In genomic region chr12:102554721-102555516, GRCm38 (mm10) we compare ENCODE assay signal across 9 mouse cellular contexts. TPM values are rescaled to one million over a fixed set of nuclear protein-coding genes. Genes with fewer than 3 reads are reported as not detected.
DNase-seq lines count a peak whose midpoint lies in the region; ATAC-seq and TF ChIP-seq lines count a peak whose summit lies in the region.
"Had no signal": no experiment of that assay in that cellular context is flagged by ENCODE, and none has a peak within 500 bp of the region (broad histone marks: within the 10 kb centered on the region; RNA-seq: fewer than 3 reads in every experiment).

TSS of gene Chga (plus strand) at chr12:102554969.

- 2% methylated on average over 48 of the region's 48 CpGs for WGBS in limb, embryonic 12.5 days
- WGBS in midbrain, embryonic 14.5 days = 3% methylated on average over 45 of the region's 48 CpGs
- 5% methylated on average over 47 of the region's 48 CpGs for WGBS in stomach, embryonic 14.5 days

- TF ChIP-seq CTCF in gastrocnemius, adult 2 months (IDR thresholded peaks at IDR 0.05) = no peak

- H3K9ac ChIP-seq in limb, embryonic 12.5 days (replicated peaks) = no peak within 1 kb of the TSS
- peak within 1 kb of the TSS; percentile 86 for H3K9ac ChIP-seq in midbrain, embryonic 14.5 days (replicated peaks; ENCODE audit: low read length)
- H3K9ac ChIP-seq in stomach, embryonic 14.5 days (replicated peaks; ENCODE audit: low read depth, low read length) = no peak within 1 kb of the TSS

- no peak within 1 kb of the TSS for H3K27ac ChIP-seq in gastrocnemius, adult 2 months
- no peak within 1 kb of the TSS for H3K27ac ChIP-seq in limb, embryonic 12.5 days
- peak within 1 kb of the TSS; percentile 81 for H3K27ac ChIP-seq in midbrain, embryonic 14.5 days (replicated peaks; ENCODE audit: low read depth, low read length)
- H3K27ac ChIP-seq in stomach, embryonic 14.5 days (ENCODE audit: low read length) = no peak within 1 kb of the TSS

- peak within 1 kb of the TSS; percentile 51 for H3K4me2 ChIP-seq in limb, embryonic 12.5 days
- peak within 1 kb of the TSS; percentile 77 for H3K4me2 ChIP-seq in midbrain, embryonic 14.5 days (ENCODE audit: low read length)
- H3K4me2 ChIP-seq in stomach, embryonic 14.5 days (replicated peaks; ENCODE audit: low read depth, low read length) = peak within 1 kb of the TSS; percentile 38

- no peaks in the 10 kb centered on the region for H3K36me3 ChIP-seq in limb, embryonic 12.5 days
- peaks cover 17% of the 10 kb centered on the region for H3K36me3 ChIP-seq in midbrain, embryonic 14.5 days (ENCODE audit: control insufficient read depth, insufficient read depth, low read length)
- H3K36me3 ChIP-seq in stomach, embryonic 14.5 days (ENCODE audit: control insufficient read depth, insufficient read depth, low read length) = no peaks in the 10 kb centered on the region

- peak; percentile 89 for ATAC-seq in common myeloid progenitor, adult 5-6 weeks (replicated peaks; ENCODE audit: low read depth, poor library complexity, severe bottlenecking)
- peak; percentile 91 for ATAC-seq in granulocyte monocyte progenitor cell, adult 5-6 weeks (replicated peaks; ENCODE audit: poor library complexity, severe bottlenecking)
- ATAC-seq in limb, embryonic 12.5 days (ENCODE audit: insufficient number of reproducible peaks, insufficient read depth, low FRiP score, low TSS enrichment, low read depth) = peak; percentile 78; the same call in 1 of the 2 replicates
- ATAC-seq in midbrain, embryonic 14.5 days (ENCODE audit: low FRiP score, low TSS enrichment) = peak; percentile 85
- peak; percentile 68 for ATAC-seq in stomach, embryonic 14.5 days (ENCODE audit: insufficient number of reproducible peaks, insufficient read depth, low FRiP score, low read depth)

- H3K9me3 ChIP-seq in limb, embryonic 12.5 days = no peaks in the 10 kb centered on the region
- H3K9me3 ChIP-seq in midbrain, embryonic 14.5 days (ENCODE audit: control insufficient read depth, low read length) = no peaks in the 10 kb centered on the region
- H3K9me3 ChIP-seq in stomach, embryonic 14.5 days (ENCODE audit: control insufficient read depth, low read depth, low read length) = no peaks in the 10 kb centered on the region

- no peak within 1 kb of the TSS for H3K4me3 ChIP-seq in gastrocnemius, adult 2 months
- H3K4me3 ChIP-seq in limb, embryonic 12.5 days (replicated peaks) = peak within 1 kb of the TSS; percentile 32
- peak within 1 kb of the TSS; percentile 73 for H3K4me3 ChIP-seq in midbrain, embryonic 14.5 days (replicated peaks; ENCODE audit: low read depth, low read length)
- peak within 1 kb of the TSS; percentile 22 for H3K4me3 ChIP-seq in stomach, embryonic 14.5 days (ENCODE audit: low read depth, low read length)

- peak; percentile 68 for DNase-seq in gastrocnemius, adult 2 months
- no peak for DNase-seq in gastrocnemius, adult 8-10 months (ENCODE audit: low spot score in 2 of 2)
- peak; percentile 74 for DNase-seq in kidney, adult 18-20 months
- DNase-seq in midbrain, embryonic 14.5 days = peak; percentile 94

- H3K4me1 ChIP-seq in limb, embryonic 12.5 days (replicated peaks) = peaks cover 4% of the 10 kb centered on the region; the same call in 1 of the 2 replicates
- peaks cover 15% of the 10 kb centered on the region for H3K4me1 ChIP-seq in midbrain, embryonic 14.5 days (ENCODE audit: control insufficient read depth, insufficient read depth, low read length)
- 0 out of 2 replicates have a peak, but pooled peaks cover 3% of the 10 kb centered on the region for H3K4me1 ChIP-seq in stomach, embryonic 14.5 days (ENCODE audit: control insufficient read depth, insufficient read depth, low read length)

- H3K27me3 ChIP-seq in limb, embryonic 12.5 days = peaks cover 76% of the 10 kb centered on the region
- H3K27me3 ChIP-seq in midbrain, embryonic 14.5 days (ENCODE audit: control insufficient read depth, insufficient read depth, low read length) = peaks cover 4% of the 10 kb centered on the region; the same call in 1 of the 2 replicates
- H3K27me3 ChIP-seq in stomach, embryonic 14.5 days (ENCODE audit: control insufficient read depth, insufficient read depth, low read length) = peaks cover 10% of the 10 kb centered on the region

- intact Hi-C loops in gastrocnemius, adult 2 months (cut with DNase I) = no loop called here

RNA-seq across cellular contexts. Expression of gene Chga, which starts in this region (rescaled TPM):
- total RNA-seq in gastrocnemius, adult 2 months (2021) = not detected
- not detected for total RNA-seq in gastrocnemius, adult 8-10 months (2022)
- not detected in 2 replicates for total RNA-seq in common myeloid progenitor, adult 5-6 weeks (2017)
- total RNA-seq in granulocyte monocyte progenitor cell, adult 5-6 weeks (2014; fragmentation: Nextera tagmentation) = not detected in 2 replicates
- total RNA-seq in granulocyte monocyte progenitor cell, adult 5-6 weeks (2017) = not detected in 2 replicates
- 0.33 and 0.70 TPM in 2 replicates for polyA plus RNA-seq in limb, embryonic 12.5 days (2016; fragmentation: Nextera tagmentation; extraction: Ambion mirVana)
- polyA plus RNA-seq in midbrain, embryonic 14.5 days (2014; fragmentation: Nextera tagmentation; extraction: Ambion mirVana) = 92.7 and 116 TPM in 2 replicates
- 5.2 and 5.8 TPM in 2 replicates for polyA plus RNA-seq in stomach, embryonic 14.5 days (2014; fragmentation: Nextera tagmentation; extraction: Ambion mirVana)
- total RNA-seq: CH12.LX had no signal

Comparison
In these comparisons a context has a peak if more than half of its experiments do, and no peak if none do; other contexts are left out.
1. RNA of gene Chga (polyA plus RNA-seq): 92.7 to 116 TPM in midbrain, embryonic 14.5 days; 5.2 to 5.8 TPM in stomach, embryonic 14.5 days and 0.33 to 0.70 TPM in limb, embryonic 12.5 days; every median in the first group is over 10 times any median in the second.
2. Peak in DNase-seq in gastrocnemius, adult 2 months; RNA of the gene not detected or under 1 TPM.
3. Peak in ATAC-seq in common myeloid progenitor, adult 5-6 weeks; RNA of the gene not detected or under 1 TPM.
4. Peak in ATAC-seq in granulocyte monocyte progenitor cell, adult 5-6 weeks; RNA of the gene not detected or under 1 TPM.
5. Peak in ATAC-seq, H3K4me3 ChIP-seq and H3K4me2 ChIP-seq in limb, embryonic 12.5 days; RNA of the gene not detected or under 1 TPM.
6. DNase-seq: peak in kidney, adult 18-20 months (single experiment) and midbrain, embryonic 14.5 days (single experiment); none in gastrocnemius, adult 8-10 months (0 of 2).
7. Peak in every context shown above with its lines, with median percentiles within 50 percentile points of each other: ATAC-seq and H3K4me2 ChIP-seq.